Mouse (Mus musculus): ENCODE data around the gene Psmb3.
"Not testable (repeated sequence)": the region's sequence is repeated elsewhere in the genome, so short reads cannot be mapped to it uniquely, and the experiment has no call there.

Gene Psmb3

DNA sequence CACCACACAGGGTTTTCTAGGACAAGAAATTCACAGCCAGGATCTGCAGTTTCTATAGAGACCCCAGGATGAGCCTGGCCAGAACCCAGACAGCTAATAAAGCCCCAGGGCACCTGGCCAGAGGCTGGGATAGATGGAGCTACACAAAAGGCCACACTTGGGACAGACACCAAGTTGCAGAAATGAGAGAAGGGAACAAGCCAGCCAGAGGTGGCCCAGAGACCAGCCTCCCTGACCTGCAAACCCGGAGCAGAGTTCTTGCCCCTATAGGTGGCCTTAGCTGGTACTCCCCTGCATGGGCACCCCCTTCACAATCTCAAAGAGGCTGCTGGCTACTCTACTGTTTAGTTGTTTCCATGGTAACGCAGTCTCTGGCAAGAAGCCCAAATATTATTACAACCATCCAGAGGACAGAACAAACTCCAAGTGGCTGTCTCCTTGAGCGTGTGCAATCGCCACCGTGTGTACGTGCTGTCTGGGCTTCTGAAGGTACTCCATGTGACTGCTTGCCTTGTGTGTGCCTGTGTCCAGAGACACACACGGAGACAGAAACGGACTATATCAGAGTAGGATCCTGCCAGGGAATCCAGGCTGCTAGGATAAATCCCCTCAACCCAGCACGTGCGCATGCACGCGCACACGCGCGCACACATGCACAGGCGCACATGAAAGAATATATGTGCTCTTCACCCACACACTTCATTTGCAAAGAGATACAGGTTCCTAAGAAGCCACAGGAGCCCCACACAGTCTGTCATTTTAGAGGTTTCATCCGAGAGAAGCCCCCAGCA is 8.1 kb upstream of the Psmb3 start:
- intact Hi-C loops (cut with DNase I): no loop called here

DNA sequence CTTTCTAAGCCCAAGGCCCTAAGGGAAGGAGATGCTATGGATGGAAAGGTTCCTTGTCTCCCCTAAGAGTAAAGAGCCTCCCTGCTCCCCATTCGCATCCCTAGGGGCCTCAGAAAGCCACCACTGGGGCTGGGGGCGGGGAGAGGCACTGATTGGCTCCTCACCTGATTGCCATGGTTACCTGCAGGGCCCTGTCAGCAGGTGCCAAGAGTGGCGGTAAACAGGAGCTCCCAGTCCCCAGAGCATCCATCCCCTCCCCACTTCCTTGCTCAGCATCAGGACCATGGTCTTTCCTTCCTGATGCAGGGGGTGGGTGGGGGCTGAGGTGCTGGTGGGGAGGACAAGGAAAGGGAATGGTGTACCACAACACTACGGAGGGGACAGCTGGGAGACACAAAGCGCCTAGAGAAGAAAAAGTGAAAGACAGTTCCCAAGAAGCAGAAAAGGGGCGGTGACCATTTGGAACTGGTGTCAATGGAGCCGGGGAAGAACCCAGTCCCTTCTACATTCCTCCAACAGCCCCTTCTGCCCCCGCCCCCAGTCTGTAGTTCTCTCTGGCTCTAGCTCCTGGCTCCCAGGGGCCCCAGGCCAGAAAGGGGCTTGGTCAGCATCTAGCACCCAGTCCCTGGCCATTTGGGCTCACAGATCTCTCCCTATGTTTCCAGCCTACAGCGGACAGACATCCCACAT is 7.3 kb upstream of the Psmb3 start:
- intact Hi-C loops (cut with DNase I): no loop called here

DNA sequence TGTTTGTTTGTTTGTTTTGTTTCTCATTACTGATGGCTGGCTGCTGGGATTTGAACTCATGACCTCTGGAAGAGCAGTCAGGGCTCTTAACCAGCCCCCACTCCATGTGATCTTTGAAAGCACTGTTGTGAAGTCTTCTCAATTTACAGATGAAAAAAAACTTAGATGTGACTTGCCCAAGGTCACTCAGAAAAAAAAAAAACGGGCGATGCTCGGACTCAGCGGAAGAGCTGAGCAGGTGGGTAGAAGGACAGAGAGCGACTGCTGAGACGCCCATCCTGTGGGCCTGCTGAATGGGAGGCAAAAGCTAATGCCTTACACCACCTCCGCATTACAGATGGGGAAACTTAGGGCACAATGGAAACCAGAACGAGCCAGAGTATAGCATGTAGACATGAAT is 6.5 kb upstream of the Psmb3 start:
- intact Hi-C loops (cut with DNase I): no loop called here

GRCm38 (mm10) chr11:97697199-97697890 is 5.9 kb upstream of the Psmb3 start:
- intact Hi-C loops (cut with DNase I): no loop called here

DNA sequence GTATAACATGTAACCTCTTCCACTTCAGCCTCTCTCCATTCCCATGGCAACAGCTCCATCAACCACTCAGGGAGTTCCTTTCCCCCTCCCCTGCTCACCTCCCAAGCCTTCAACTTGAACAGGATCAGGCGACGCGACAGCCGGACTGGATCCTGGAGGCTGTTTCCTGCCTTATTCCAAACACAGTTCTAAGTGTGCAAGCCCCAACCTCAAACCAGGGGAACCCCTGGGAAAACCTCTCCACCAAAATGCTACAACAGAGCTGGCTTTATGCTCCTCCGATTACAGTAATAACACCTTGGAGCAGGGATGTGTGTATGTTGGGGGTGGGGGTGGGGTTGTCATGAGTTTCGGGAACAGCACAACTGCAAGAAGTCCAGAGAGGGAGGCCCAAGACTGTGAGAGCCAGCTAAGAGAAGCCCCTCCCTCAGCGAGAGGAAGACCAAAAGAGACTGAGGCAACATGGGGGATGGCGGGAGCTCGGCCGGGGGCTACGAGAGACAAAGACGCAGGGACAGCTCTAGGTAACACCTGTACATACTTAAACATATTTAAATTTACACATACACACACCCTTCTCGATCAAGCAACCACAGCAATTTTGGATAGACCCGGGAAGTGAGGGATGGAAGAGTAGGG is 5.2 kb upstream of the Psmb3 start:
- intact Hi-C loops (cut with DNase I): no loop called here

DNA sequence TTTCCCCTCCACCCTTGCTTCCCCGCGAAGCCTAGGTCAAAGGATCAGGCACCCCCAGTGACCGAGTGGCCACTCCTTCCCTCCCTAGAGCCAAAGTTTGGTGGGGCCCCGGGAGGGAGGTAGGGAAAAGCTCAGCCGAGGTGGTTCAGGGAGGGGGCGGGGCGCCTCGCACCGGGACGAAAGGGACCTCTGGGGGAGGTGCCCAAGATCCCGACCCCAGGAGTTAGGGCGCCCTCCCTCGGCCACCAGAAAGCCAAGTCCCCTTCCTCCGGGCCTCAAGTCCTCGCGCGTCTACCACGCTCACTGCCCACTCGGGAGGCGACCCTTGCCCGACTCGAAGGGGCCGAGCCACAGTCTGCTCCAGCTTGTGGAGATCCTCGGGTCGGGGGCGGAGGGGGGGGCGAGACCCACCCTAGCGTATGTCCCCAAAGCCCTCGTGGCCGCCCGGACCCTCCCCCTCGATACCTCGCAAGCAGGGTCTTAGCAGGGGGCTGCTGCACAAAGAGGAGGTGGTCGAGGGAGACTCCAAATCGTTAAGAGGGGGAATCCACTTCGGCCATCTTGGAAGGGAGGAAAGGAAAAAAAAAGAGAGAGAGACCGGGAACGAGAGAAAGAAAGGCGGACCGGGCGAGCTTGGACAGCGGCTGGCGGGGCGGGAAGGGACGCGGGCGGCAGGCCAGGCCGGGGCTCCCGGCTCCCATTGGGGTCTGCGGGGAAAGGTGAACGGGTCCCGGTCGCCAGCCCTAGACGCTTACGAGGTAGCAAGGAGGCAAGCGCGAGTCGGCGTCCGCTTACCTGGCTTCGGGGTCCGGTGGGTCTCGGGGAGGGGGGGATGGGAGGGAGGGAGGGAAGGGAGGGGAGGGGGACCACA is 4.2 kb upstream of the Psmb3 start:
- intact Hi-C loops (cut with DNase I): no loop called here

DNA sequence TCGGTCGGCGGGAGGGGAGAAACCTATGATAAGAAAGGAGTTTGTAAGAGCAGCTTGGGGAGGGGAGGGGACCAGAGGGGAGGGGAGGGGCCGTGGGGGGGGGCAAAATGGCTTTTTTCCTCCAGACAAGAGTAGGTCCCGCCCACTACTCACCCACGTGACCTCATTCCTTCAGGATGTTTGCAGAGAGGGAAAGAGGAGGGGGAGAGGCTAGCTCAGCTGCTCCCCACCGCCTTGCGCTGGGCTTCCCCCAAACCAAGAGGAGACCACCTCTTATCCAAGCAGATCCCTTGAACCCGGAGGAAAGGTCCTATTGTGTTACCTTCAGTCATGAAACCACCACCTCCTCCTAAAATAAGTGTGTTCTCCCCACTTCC is 3.6 kb upstream of the Psmb3 start:
- intact Hi-C loops (cut with DNase I): loop anchor here (5.0 kb wide), 1 partner anchor 43 kb away; the partner anchor contains the start of gene Pip4k2b

GRCm38 (mm10) chr11:97700003-97700745 is 3.0 kb upstream of the Psmb3 start, which contains the start of gene Pcgf2:
Gene Pcgf2 (minus strand): TSS chr11:97700497.
- intact Hi-C loops (cut with DNase I): loop anchor here (5.0 kb wide), 1 partner anchor 42 kb away; the partner anchor contains the start of gene Pip4k2b

GRCm38 (mm10) chr11:97700746-97701580 is 2.2 kb upstream of the Psmb3 start:
- intact Hi-C loops (cut with DNase I): loop anchor here (5.0 kb wide), 1 partner anchor 41 kb away; the partner anchor contains the start of gene Pip4k2b

- intact Hi-C loops (cut with DNase I): loop anchor here (5.0 kb wide), 1 partner anchor 41 kb away; the partner anchor contains the start of gene Pip4k2b
These were observed 1.4 kb upstream of the Psmb3 start for GRCm38 (mm10) chr11:97701581-97702392.

DNA sequence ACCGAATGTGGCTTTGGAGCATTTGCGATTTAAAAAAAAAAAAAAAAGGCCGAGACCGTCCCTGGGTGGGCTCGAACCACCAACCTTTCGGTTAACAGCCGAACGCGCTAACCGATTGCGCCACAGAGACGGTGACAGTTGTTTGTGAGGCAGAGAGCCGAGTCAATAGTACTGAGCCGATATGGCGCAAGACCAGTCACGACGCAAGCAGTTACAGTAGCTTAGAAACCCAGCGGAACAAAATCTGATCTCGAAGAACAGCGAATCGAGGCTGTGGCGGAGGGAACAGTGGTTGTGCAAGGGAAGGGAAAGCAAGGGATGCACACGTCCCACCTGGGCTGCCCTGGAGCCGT is 830 bp upstream of the Psmb3 start:
- intact Hi-C loops (cut with DNase I): loop anchor here (5.0 kb wide), 1 partner anchor 40 kb away; the partner anchor contains the start of gene Pip4k2b

- intact Hi-C loops (cut with DNase I): not testable (repeated sequence)
These were observed 6.9 kb downstream of the Psmb3 start for GRCm38 (mm10) chr11:97710067-97710466.

DNA sequence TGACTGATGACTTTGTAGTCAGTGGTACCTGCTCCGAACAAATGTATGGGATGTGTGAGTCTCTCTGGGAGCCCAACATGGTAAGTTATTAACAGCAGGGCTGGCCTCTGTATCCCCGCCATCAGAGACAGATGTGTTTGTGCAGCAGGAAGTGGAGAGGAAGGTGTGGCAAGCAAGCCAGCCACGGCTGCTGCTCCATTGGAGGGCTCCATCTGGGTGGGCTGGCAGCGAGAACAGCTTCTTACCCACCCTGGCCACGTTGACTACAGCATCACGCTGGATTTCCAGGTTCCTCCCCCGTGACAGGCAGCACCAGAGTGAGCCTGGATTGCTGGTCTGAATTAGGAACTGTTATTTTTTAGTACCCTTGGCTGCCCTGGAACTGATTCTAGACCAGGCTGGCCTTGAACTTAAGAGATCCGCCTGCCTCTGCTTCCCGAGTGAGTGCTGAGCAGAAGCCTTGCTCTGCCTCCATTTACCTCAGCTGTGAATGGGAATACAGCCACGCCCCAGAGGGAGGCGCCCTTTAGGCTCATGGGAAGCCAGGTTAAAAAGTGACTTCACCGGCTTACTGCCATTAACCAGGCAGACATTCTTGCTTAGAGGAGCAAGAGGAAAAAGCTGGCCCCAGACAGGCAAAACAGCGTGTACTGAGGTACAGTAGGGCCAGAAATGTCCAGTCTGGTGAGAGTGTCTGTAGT is 8.2 kb downstream of the Psmb3 start:
- intact Hi-C loops (cut with DNase I): no loop called here

DNA sequence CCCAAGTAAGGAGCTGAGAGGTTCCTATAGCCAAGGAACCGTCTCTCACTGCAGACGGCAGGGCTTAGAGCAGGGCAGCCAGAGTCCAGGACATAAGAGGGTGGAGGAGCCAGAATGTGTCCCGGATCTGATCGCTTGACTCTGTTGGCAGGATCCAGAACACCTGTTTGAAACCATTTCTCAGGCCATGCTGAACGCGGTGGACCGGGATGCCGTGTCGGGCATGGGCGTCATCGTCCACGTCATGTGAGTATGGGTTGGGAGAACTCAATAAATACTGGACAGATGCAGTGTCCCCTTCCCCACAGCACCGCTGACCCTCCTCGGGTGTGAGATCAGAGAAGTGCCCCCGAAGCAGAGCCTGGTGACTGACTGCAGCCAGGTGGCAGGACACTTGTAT is 9.1 kb downstream of the Psmb3 start:
- intact Hi-C loops (cut with DNase I): no loop called here

- intact Hi-C loops (cut with DNase I): no loop called here
These were observed 10.7 kb downstream of the Psmb3 start for GRCm38 (mm10) chr11:97713896-97714295.

DNA sequence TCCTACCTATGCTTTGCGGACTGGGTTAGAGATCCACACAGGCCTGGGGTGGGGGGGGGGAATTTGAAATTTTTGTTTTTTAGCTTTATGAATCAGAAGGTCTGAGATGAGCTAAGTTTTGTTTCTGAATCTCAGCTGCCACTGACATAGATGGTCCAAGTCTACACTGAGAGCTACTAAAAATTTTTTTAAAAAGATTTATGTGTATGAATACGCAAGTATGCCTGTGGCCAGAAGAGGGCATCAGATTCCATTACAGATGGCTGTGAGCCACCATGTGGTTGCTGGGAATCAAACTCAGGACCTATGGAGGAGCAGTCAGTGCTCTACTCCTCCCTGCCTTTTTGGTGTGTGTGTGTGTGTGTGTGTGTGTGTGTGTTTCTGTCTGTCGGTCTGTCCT is 11.2 kb downstream of the Psmb3 start:
- intact Hi-C loops (cut with DNase I): no loop called here

Measured in adrenal gland (tissue).